ENCODE assay signal across 8 mouse cellular contexts in genomic region chr15:98144861-98145507, GRCm38 (mm10). TPM values are rescaled to one million over a fixed set of nuclear protein-coding genes. Genes with fewer than 3 reads are reported as not detected.
DNase-seq lines count a peak whose midpoint lies in the region; ATAC-seq and TF ChIP-seq lines count a peak whose summit lies in the region.

No protein-coding gene starts in this region.

- H3K36me3 ChIP-seq in ES-Bruce4 (ENCODE audit: control insufficient read depth, insufficient read depth, low read length, poor library complexity, severe bottlenecking) = peaks cover 9% of the 10 kb centered on the region
- H3K36me3 ChIP-seq in embryonic facial prominence, embryonic 15.5 days = peaks cover 20% of the 10 kb centered on the region
- peaks cover 10% of the 10 kb centered on the region for H3K36me3 ChIP-seq in intestine, embryonic 15.5 days

- H3K9ac ChIP-seq in ES-Bruce4 (ENCODE audit: low read depth, poor library complexity, severe bottlenecking) = peak overlapping the region; percentile 87
- H3K9ac ChIP-seq in embryonic facial prominence, embryonic 15.5 days = peak overlapping the region; percentile 88
- peak overlapping the region; percentile 92 for H3K9ac ChIP-seq in intestine, embryonic 15.5 days

- no peaks in the 10 kb centered on the region for H3K9me3 ChIP-seq in ES-Bruce4 (replicated peaks; ENCODE audit: control insufficient read depth, insufficient read depth, low read length, poor library complexity, severe bottlenecking)
- no peaks in the 10 kb centered on the region for H3K9me3 ChIP-seq in embryonic facial prominence, embryonic 15.5 days (replicated peaks)
- H3K9me3 ChIP-seq in intestine, embryonic 15.5 days = no peaks in the 10 kb centered on the region

- peak overlapping the region; percentile 70 for H3K4me2 ChIP-seq in embryonic facial prominence, embryonic 15.5 days (replicated peaks)
- H3K4me2 ChIP-seq in intestine, embryonic 15.5 days (replicated peaks) = peak overlapping the region; percentile 83

- peak; percentile 55 for ATAC-seq in embryonic facial prominence, embryonic 15.5 days (ENCODE audit: insufficient number of reproducible peaks, low FRiP score, low TSS enrichment, low read depth)
- peak; percentile 79 for ATAC-seq in intestine, embryonic 15.5 days
- ATAC-seq in megakaryocyte, adult 5-6 weeks (ENCODE audit: poor library complexity, severe bottlenecking) = peak; percentile 31

- peaks cover 2% of the 10 kb centered on the region for H3K4me1 ChIP-seq in ES-Bruce4 (ENCODE audit: control insufficient read depth, insufficient read depth, low read length)
- H3K4me1 ChIP-seq in embryonic facial prominence, embryonic 15.5 days = peaks cover 9% of the 10 kb centered on the region
- H3K4me1 ChIP-seq in intestine, embryonic 15.5 days (replicated peaks) = peaks cover 4% of the 10 kb centered on the region; the same call in 1 of the 2 replicates

- 0% methylated on average over 35 of the region's 36 CpGs for WGBS in embryonic facial prominence, embryonic 15.5 days
- under 1% methylated on average over 35 of the region's 36 CpGs for WGBS in intestine, embryonic 15.5 days

- peak overlapping the region; percentile 88 for H3K27ac ChIP-seq in ES-Bruce4 (ENCODE audit: insufficient read depth, low read length)
- peak overlapping the region; percentile 84 for H3K27ac ChIP-seq in embryonic facial prominence, embryonic 15.5 days (replicated peaks)
- H3K27ac ChIP-seq in intestine, embryonic 15.5 days = peak overlapping the region; percentile 66

- TF ChIP-seq EP300 in ES-Bruce4 (IDR thresholded peaks at IDR 0.05; ENCODE audit: insufficient read depth, low read depth, low read length) = no peak

- TF ChIP-seq CTCF in ES-Bruce4 (IDR thresholded peaks at IDR 0.05; ENCODE audit: low read depth, low read length) = no peak

- TF ChIP-seq POLR2A in ES-Bruce4 (IDR thresholded peaks at IDR 0.05; ENCODE audit: insufficient read depth, low read length) = no peak

- DNase-seq in gastrocnemius, postnatal 10 days = peak; percentile 60
- no peak for DNase-seq in gastrocnemius, postnatal 36 days
- DNase-seq in thymus, postnatal 4 days = no peak
- no peak for DNase-seq in frontal cortex, postnatal 25 days (ENCODE audit: low spot score in 2 of 2)

- intact Hi-C loops in gastrocnemius, postnatal 36 days (cut with DNase I) = loop anchor here (5.0 kb wide), 1 partner anchor 33 kb away; no protein-coding TSS in a partner anchor

- H3K27me3 ChIP-seq in ES-Bruce4 (ENCODE audit: control insufficient read depth, insufficient read depth, low read length, poor library complexity, severe bottlenecking) = no peaks in the 10 kb centered on the region
- H3K27me3 ChIP-seq in embryonic facial prominence, embryonic 15.5 days = no peaks in the 10 kb centered on the region
- no peaks in the 10 kb centered on the region for H3K27me3 ChIP-seq in intestine, embryonic 15.5 days (replicated peaks)

- peak overlapping the region; percentile 69 for H3K4me3 ChIP-seq in ES-Bruce4 (ENCODE audit: low read depth, low read length)
- peak overlapping the region; percentile 98 for H3K4me3 ChIP-seq in embryonic facial prominence, embryonic 15.5 days (replicated peaks)
- H3K4me3 ChIP-seq in intestine, embryonic 15.5 days (replicated peaks) = peak overlapping the region; percentile 96

RNA-seq across cellular contexts. Expression of gene Asb8, which starts 20.4 kb away (rescaled TPM):
- total RNA-seq in gastrocnemius, postnatal 10 days (2021) = 100 to 1,000 TPM; 137 to 157 TPM
- total RNA-seq in gastrocnemius, postnatal 36 days (2021) = 100 to 1,000 TPM; 107 to 122 TPM
- polyA plus RNA-seq in ES-Bruce4 (2011; ENCODE audit: insufficient read depth, insufficient read length, low read depth, missing spikeins) = 34.7 and 34.9 TPM in 2 replicates
- 47.8 and 48.5 TPM in 2 replicates for polyA plus RNA-seq in embryonic facial prominence, embryonic 15.5 days (2015; fragmentation: Nextera tagmentation; extraction: Ambion mirVana)
- polyA plus RNA-seq in intestine, embryonic 15.5 days (2015; fragmentation: Nextera tagmentation; extraction: Ambion mirVana) = 46.6 and 49.5 TPM in 2 replicates
- total RNA-seq in megakaryocyte, adult 5-6 weeks (2015) = 29.8 and 34.5 TPM in 2 replicates
- total RNA-seq in megakaryocyte, adult 5-6 weeks (2017) = 30.0 and 31.4 TPM in 2 replicates

RNA-seq across cellular contexts. Expression of gene Ccdc184, which starts 22.0 kb away (rescaled TPM):
- total RNA-seq in gastrocnemius, postnatal 10 days (2021) = not detected
- not detected for total RNA-seq in gastrocnemius, postnatal 36 days (2021)
- polyA plus RNA-seq in ES-Bruce4 (2011; ENCODE audit: insufficient read depth, insufficient read length, low read depth, missing spikeins) = 0.81 and 1.8 TPM in 2 replicates
- polyA plus RNA-seq in embryonic facial prominence, embryonic 15.5 days (2015; fragmentation: Nextera tagmentation; extraction: Ambion mirVana) = 2.1 and 2.9 TPM in 2 replicates
- 1.6 and 1.7 TPM in 2 replicates for polyA plus RNA-seq in intestine, embryonic 15.5 days (2015; fragmentation: Nextera tagmentation; extraction: Ambion mirVana)
- total RNA-seq in megakaryocyte, adult 5-6 weeks (2015) = not detected in 2 replicates
- total RNA-seq in megakaryocyte, adult 5-6 weeks (2017) = not detected in 2 replicates

RNA-seq across cellular contexts. Expression of gene Olfr288, which starts 50.4 kb away (rescaled TPM):
- not detected for total RNA-seq in gastrocnemius, postnatal 10 days (2021)
- total RNA-seq in gastrocnemius, postnatal 36 days (2021) = not detected
- not detected in 2 replicates for polyA plus RNA-seq in ES-Bruce4 (2011; ENCODE audit: insufficient read depth, insufficient read length, low read depth, missing spikeins)
- polyA plus RNA-seq in embryonic facial prominence, embryonic 15.5 days (2015; fragmentation: Nextera tagmentation; extraction: Ambion mirVana) = not detected in 2 replicates
- not detected in 2 replicates for polyA plus RNA-seq in intestine, embryonic 15.5 days (2015; fragmentation: Nextera tagmentation; extraction: Ambion mirVana)
- not detected in 2 replicates for total RNA-seq in megakaryocyte, adult 5-6 weeks (2015)
- not detected in 2 replicates for total RNA-seq in megakaryocyte, adult 5-6 weeks (2017)

RNA-seq across cellular contexts. Expression of gene Senp1, which starts 51.4 kb away (rescaled TPM):
- 10 to 100 TPM in 1 of 2 experiments, 1 to 10 TPM in 1; 9.6 to 13.3 TPM for total RNA-seq in gastrocnemius, postnatal 10 days (2021)
- 1 to 10 TPM; 6.0 to 8.1 TPM for total RNA-seq in gastrocnemius, postnatal 36 days (2021)
- polyA plus RNA-seq in ES-Bruce4 (2011; ENCODE audit: insufficient read depth, insufficient read length, low read depth, missing spikeins) = 69.2 and 70.6 TPM in 2 replicates
- polyA plus RNA-seq in embryonic facial prominence, embryonic 15.5 days (2015; fragmentation: Nextera tagmentation; extraction: Ambion mirVana) = 27.8 and 28.1 TPM in 2 replicates
- polyA plus RNA-seq in intestine, embryonic 15.5 days (2015; fragmentation: Nextera tagmentation; extraction: Ambion mirVana) = 26.5 and 27.4 TPM in 2 replicates
- total RNA-seq in megakaryocyte, adult 5-6 weeks (2015) = 43.4 and 44.7 TPM in 2 replicates
- 39.9 and 52.2 TPM in 2 replicates for total RNA-seq in megakaryocyte, adult 5-6 weeks (2017)

RNA-seq across cellular contexts. Expression of gene Pfkm, which starts 52.6 kb away (rescaled TPM):
- total RNA-seq in gastrocnemius, postnatal 10 days (2021) = 1,000 to 10,000 TPM; 1,073 to 1,245 TPM
- 1,000 to 10,000 TPM; 2,575 to 2,874 TPM for total RNA-seq in gastrocnemius, postnatal 36 days (2021)
- 39.8 and 42.8 TPM in 2 replicates for polyA plus RNA-seq in ES-Bruce4 (2011; ENCODE audit: insufficient read depth, insufficient read length, low read depth, missing spikeins)
- 49.2 and 49.9 TPM in 2 replicates for polyA plus RNA-seq in embryonic facial prominence, embryonic 15.5 days (2015; fragmentation: Nextera tagmentation; extraction: Ambion mirVana)
- 27.9 and 28.4 TPM in 2 replicates for polyA plus RNA-seq in intestine, embryonic 15.5 days (2015; fragmentation: Nextera tagmentation; extraction: Ambion mirVana)
- total RNA-seq in megakaryocyte, adult 5-6 weeks (2015) = 2.4 and 3.1 TPM in 2 replicates
- 4.7 and 6.2 TPM in 2 replicates for total RNA-seq in megakaryocyte, adult 5-6 weeks (2017)
